Mouse (Mus musculus) heart, embryonic 13.5 days (tissue): ENCODE results near the gene Nav2. TPM values are rescaled to one million over a fixed set of nuclear protein-coding genes. Genes with fewer than 3 reads are reported as not detected.

Experiments used
- ATAC-seq: fragments of 200-750 bp; cut with Nextera tagmentation; 2 replicates; pipeline ENCODE4 v1.8.0; 2017; ENCODE audit warnings: moderate TSS enrichment; ENCODE audit not compliant: insufficient number of reproducible peaks, low FRiP score, low TSS enrichment; ENCODE audit errors: extremely low read depth
- H3K27ac ChIP-seq: fragments of 300-500 bp; sonication (generic); replicated peaks from 2 replicates; pipeline ENCODE4 v1.5.1; 2015; ENCODE audit warnings: moderate library complexity, mild to moderate bottlenecking, inconsistent platforms
- H3K27me3 ChIP-seq: fragments of 300-500 bp; sonication (generic); replicated peaks from 2 replicates; pipeline ENCODE4 v1.6.1; 2015; ENCODE audit warnings: mild to moderate bottlenecking, inconsistent platforms
- H3K36me3 ChIP-seq: fragments of 300-500 bp; sonication (generic); 2 replicates; pipeline ENCODE4 v1.6.1; 2015; ENCODE audit warnings: mild to moderate bottlenecking, inconsistent platforms
- H3K4me1 ChIP-seq: fragments of 300-500 bp; sonication (generic); 2 replicates; pipeline ENCODE4 v1.6.1; 2015; ENCODE audit warnings: inconsistent platforms
- H3K4me2 ChIP-seq: fragments of 300-500 bp; sonication (generic); 2 replicates; pipeline ENCODE4 v1.6.1; 2015; ENCODE audit warnings: inconsistent platforms, mild to moderate bottlenecking, moderate library complexity
- H3K4me3 ChIP-seq: fragments of 300-500 bp; sonication (generic); 2 replicates; pipeline ENCODE4 v1.5.1; 2015; ENCODE audit warnings: moderate library complexity, mild to moderate bottlenecking, inconsistent platforms
- H3K9ac ChIP-seq: fragments of 300-500 bp; sonication (generic); 2 replicates; pipeline ENCODE4 v1.6.1; 2015; ENCODE audit warnings: inconsistent platforms, mild to moderate bottlenecking, moderate library complexity
- H3K9me3 ChIP-seq: fragments of 300-500 bp; sonication (generic); 2 replicates; pipeline ENCODE4 v1.6.1; 2016; ENCODE audit warnings: inconsistent platforms
- WGBS: fragments of 180-500 bp; shearing (Covaris S2); methylation state at CpG from one replicate; pipeline ENCODE4 v1.1.7; 2015; ENCODE audit warnings: mixed read lengths; 5-methylcytosine and 5-hydroxymethylcytosine counted together
- polyA plus RNA-seq: library from polyadenylated mRNA; unstranded; fragments of >200 nt; fragmentation: Nextera tagmentation; extraction: Ambion mirVana; gene quantifications from 2 replicates; pipeline ENCODE4 v1.2.1, GENCODE M21; 2015

Nav2 gene
- polyA plus RNA-seq, 1 experiment from 2014 or later: 25.3 TPM

DNA sequence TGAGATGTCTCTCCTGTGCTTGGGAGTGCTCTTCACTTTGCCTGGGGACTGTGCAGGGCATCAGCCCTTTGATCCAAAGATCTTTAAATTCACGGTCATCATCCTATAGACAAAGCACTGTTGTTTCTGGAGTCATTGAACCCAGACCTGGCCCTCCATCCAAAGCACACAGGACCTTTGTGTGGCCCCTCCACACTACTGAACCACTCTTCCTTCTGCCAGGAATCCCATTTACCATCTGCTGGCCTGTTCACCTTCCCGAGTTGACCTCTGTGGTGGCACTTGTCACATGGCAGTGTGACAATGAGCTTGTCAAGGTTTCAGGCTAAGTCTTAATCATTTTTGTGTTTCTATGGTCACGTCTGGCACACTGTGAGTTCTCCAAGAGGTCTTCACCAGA is 73.3 kb downstream of the Nav2 start:
- ATAC-seq: no peak
- no peak overlapping the region for H3K4me2 ChIP-seq
- H3K9ac ChIP-seq: no peak overlapping the region
- H3K27me3 ChIP-seq: no peaks in the 10 kb centered on the region; the same call in 1 of the 2 replicates
- no peaks in the 10 kb centered on the region for H3K4me1 ChIP-seq
- 58% methylated on average over 3 of the region's 3 CpGs for WGBS
- H3K4me3 ChIP-seq: no peak overlapping the region
- no peaks in the 10 kb centered on the region for H3K36me3 ChIP-seq
- H3K27ac ChIP-seq: no peak overlapping the region
- H3K9me3 ChIP-seq: no peaks in the 10 kb centered on the region

DNA sequence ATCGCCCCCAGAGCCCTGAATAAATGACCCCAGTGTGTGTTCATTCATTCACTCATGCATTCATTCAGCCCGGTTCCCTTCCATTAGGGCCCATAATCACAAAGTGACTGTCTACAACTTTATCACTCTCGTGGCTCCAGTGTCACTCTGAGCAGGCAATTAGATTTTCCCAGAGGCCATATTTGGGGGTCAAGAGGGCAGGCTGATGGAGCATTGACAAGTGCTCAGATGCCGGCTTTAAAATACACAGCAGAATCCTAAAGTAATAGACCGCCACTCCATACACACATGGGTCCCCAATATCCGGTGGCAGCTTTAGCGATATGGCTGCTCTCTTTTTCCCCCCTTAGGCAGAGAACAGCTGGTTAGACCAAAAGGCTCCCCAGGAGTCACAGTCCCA is 74.1 kb downstream of the Nav2 start:
- Histone ChIP-seq H3K4me3 (no peak overlapping the region), H3K4me2 (no peak overlapping the region), H3K9me3 (no peaks in the 10 kb centered on the region), H3K4me1 (no peaks in the 10 kb centered on the region), H3K36me3 (no peaks in the 10 kb centered on the region), H3K27me3 (no peaks in the 10 kb centered on the region; the same call in 1 of the 2 replicates), H3K27ac (no peak overlapping the region), H3K9ac (no peak overlapping the region)
- 80% methylated on average over 7 of the region's 7 CpGs for WGBS
- ATAC-seq: no peak

DNA sequence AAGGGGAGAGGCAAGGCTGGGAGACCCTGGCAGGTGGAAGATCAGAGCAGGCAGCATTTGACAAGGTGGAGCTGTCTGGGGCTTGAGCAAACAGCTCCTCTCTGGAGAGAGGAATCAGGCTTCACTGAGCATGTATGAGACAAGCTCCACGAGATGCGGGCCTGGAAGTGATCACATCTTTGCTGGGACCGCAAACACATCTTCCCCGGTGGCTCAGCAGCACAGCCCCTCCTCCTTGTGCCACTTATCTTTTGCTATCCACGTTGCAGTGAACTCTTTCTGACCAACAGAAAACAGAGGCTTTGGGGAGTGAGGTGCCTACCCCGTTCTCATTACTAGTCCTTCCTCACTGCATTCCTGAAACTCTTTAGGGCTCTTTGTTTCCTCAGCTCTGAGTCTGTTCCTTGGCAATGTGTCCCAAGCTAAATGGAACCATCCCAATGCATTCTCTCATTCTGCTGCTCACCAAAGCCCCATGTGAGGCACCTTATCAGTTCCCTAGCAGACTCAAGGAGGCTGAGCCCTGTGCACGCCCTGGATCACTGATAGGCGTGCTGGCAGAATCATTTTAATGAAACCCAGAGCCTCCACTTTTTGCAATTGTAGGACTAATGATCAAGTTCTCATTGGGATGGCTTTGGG is 83.5 kb downstream of the Nav2 start:
- Histone ChIP-seq H3K27me3 (0 out of 2 replicates have a peak, but pooled peaks cover 8% of the 10 kb centered on the region), H3K4me3 (no peak overlapping the region), H3K36me3 (no peaks in the 10 kb centered on the region), H3K27ac (no peak overlapping the region), H3K4me2 (peak overlapping the region; percentile 38), H3K4me1 (peaks cover 26% of the 10 kb centered on the region), H3K9ac (no peak overlapping the region), H3K9me3 (no peaks in the 10 kb centered on the region)
- no peak for ATAC-seq
- 11% methylated on average over 8 of the region's 8 CpGs for WGBS

DNA sequence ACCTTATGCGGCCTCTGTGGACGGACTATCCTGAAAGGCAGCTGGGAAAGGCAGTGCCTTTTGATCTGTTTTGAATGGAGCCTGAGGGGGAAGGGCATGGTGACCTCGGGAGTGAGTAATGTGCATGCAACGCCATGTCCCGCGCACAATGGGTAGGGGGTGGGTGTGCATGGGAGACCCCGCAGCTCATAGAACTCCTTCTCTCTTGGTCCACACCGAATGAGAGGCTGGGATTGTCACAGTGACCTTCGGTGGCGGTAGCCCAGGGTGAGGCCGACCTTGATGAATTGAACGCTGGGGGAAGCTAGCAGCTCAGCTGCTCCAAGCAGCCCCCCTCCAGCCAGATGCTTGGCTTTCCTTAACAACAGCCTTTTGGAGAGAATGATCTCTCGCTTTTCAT is 86.7 kb downstream of the Nav2 start:
- H3K4me1 ChIP-seq: peaks cover 31% of the 10 kb centered on the region
- no peaks in the 10 kb centered on the region for H3K9me3 ChIP-seq
- H3K9ac ChIP-seq: 0 out of 2 replicates have a peak overlapping the region, but pooled peaks have one; percentile 28
- no peak overlapping the region for H3K4me3 ChIP-seq
- no peak for ATAC-seq
- 27% methylated on average over 13 of the region's 13 CpGs for WGBS
- H3K27ac ChIP-seq: no peak overlapping the region
- 0 out of 2 replicates have a peak, but pooled peaks cover 9% of the 10 kb centered on the region for H3K27me3 ChIP-seq
- H3K36me3 ChIP-seq: no peaks in the 10 kb centered on the region
- H3K4me2 ChIP-seq: peak overlapping the region; percentile 16; the same call in 1 of the 2 replicates

DNA sequence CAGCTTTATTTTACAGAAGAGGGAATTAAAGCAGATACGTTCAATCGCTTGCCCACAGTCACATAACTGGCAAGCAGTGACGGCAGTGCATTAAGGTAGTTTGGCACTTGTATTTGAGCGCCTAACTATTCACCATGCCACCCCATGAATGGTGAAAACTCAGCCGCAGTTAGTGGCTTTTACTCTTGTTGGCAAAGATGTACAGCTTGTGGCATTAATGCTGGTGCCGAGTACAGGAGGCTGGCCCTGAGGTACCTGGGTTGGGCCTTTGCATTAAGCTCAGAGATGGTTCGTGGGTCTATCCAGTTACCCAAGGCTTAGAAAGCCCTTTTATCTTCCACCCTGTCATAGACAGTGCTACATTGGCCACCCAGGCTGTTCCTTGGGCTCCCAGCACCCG is 87.2 kb downstream of the Nav2 start:
- no peaks in the 10 kb centered on the region for H3K9me3 ChIP-seq
- 76% methylated on average over 8 of the region's 8 CpGs for WGBS

DNA sequence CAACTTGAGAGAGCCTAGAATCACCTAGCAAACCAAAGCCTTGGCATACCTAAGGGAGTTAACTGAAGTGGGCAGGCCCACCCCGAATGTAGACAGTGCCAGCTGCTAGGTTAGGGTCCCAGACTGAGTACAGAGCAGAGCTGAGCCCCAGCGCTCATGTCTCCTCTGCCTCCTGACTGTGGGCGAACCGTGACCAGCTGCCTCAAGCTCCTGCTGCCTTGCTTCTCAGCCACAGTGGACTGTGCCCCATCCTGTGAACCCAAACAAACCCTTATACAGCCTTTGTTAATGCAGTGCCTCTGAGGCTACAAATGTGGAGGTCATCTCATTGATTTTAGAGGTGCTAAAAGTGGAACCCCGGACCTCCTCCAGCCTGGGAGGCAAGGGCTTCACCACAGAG is 88.3 kb downstream of the Nav2 start:
- Histone ChIP-seq H3K4me2 (no peak overlapping the region), H3K9me3 (no peaks in the 10 kb centered on the region), H3K4me3 (no peak overlapping the region), H3K4me1 (peaks cover 33% of the 10 kb centered on the region), H3K27me3 (0 out of 2 replicates have a peak, but pooled peaks cover 9% of the 10 kb centered on the region), H3K9ac (no peak overlapping the region), H3K27ac (no peak overlapping the region), H3K36me3 (no peaks in the 10 kb centered on the region)
- no peak for ATAC-seq
- 76% methylated on average over 5 of the region's 5 CpGs for WGBS

More for the DNA sequence above, 87.2 kb downstream of the Nav2 start:
- H3K4me2 ChIP-seq: no peak overlapping the region
- no peaks in the 10 kb centered on the region for H3K36me3 ChIP-seq
- no peak for ATAC-seq
- H3K9ac ChIP-seq: no peak overlapping the region
- H3K4me1 ChIP-seq: peaks cover 30% of the 10 kb centered on the region
- no peak overlapping the region for H3K4me3 ChIP-seq
- H3K27me3 ChIP-seq: 0 out of 2 replicates have a peak, but pooled peaks cover 9% of the 10 kb centered on the region
- no peak overlapping the region for H3K27ac ChIP-seq

DNA sequence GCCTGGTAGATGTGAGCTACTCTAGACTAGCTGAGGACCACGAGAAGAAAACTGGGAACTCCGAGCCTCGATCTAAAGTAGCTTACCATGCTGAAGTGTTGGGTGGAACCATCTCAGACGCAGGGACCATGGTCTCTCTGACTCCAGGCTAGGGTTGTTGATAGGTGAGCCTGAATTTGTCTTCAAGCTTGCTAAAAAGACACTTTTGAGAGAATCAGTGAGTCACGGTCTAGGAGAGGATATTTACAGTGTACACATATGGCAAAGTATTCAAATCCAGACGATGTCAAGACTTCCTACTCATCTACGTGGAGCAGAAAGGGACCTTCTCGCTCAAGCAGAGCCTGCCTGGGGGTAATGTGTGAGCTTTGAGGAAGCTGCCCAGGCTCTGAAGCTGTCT is 89.6 kb downstream of the Nav2 start:
- Histone ChIP-seq H3K4me2 (no peak overlapping the region), H3K36me3 (no peaks in the 10 kb centered on the region), H3K9me3 (no peaks in the 10 kb centered on the region), H3K4me3 (no peak overlapping the region), H3K9ac (no peak overlapping the region), H3K27me3 (0 out of 2 replicates have a peak, but pooled peaks cover 9% of the 10 kb centered on the region), H3K27ac (peak overlapping the region; percentile 20; the same call in 1 of the 2 replicates), H3K4me1 (peaks cover 29% of the 10 kb centered on the region)
- no peak for ATAC-seq
- WGBS: 78% methylated on average over 8 of the region's 8 CpGs

DNA sequence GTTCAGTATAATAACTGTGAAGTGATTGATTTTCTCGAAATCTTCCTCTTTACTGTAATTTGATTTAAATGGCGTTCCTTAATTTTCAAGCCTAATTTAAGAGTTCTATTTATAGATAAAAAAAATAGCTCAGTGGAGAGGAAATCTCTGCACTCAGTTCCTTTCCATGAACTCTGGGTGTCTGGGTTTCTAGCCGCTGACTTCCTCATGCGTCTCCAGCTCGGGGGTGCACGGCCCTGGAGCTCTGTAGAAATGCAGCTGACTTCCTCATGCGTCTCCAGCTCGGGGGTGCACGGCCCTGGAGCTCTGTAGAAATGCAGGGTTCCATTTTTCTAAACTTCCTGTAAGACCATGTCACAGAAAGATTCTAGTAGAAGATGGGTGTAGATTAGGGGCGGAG is 90.1 kb downstream of the Nav2 start:
- Histone ChIP-seq H3K27ac (no peak overlapping the region), H3K4me1 (peaks cover 29% of the 10 kb centered on the region), H3K9ac (no peak overlapping the region), H3K36me3 (no peaks in the 10 kb centered on the region), H3K4me3 (no peak overlapping the region), H3K27me3 (0 out of 2 replicates have a peak, but pooled peaks cover 9% of the 10 kb centered on the region), H3K4me2 (no peak overlapping the region), H3K9me3 (no peaks in the 10 kb centered on the region)
- 54% methylated on average over 10 of the region's 10 CpGs for WGBS
- ATAC-seq: no peak

DNA sequence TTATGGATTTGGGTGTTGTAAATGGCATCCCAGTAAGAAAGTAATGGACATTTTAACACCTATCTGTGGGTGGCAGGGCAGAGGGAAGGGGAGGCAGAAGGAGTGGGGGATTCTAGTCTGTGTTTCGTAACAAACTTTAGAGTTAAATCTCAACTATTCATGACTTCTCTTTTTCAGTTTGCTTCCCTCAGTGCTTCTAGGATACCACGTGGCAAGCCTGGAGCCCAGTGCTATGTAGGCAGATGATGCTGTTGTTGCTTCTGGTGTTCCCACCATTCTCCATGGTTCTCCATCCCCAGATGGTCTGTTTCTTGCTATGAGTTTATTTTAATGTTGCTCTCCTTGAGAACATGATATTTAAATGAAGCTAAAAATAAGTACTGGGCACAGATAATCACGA is 92.3 kb downstream of the Nav2 start:
- no peak overlapping the region for H3K4me2 ChIP-seq
- ATAC-seq: no peak
- no peak overlapping the region for H3K27ac ChIP-seq
- WGBS: 57% methylated on average over 3 of the region's 3 CpGs
- no peaks in the 10 kb centered on the region for H3K9me3 ChIP-seq
- H3K27me3 ChIP-seq: 0 out of 2 replicates have a peak, but pooled peaks cover 5% of the 10 kb centered on the region
- H3K36me3 ChIP-seq: no peaks in the 10 kb centered on the region
- H3K9ac ChIP-seq: no peak overlapping the region
- H3K4me1 ChIP-seq: peaks cover 28% of the 10 kb centered on the region
- no peak overlapping the region for H3K4me3 ChIP-seq

DNA sequence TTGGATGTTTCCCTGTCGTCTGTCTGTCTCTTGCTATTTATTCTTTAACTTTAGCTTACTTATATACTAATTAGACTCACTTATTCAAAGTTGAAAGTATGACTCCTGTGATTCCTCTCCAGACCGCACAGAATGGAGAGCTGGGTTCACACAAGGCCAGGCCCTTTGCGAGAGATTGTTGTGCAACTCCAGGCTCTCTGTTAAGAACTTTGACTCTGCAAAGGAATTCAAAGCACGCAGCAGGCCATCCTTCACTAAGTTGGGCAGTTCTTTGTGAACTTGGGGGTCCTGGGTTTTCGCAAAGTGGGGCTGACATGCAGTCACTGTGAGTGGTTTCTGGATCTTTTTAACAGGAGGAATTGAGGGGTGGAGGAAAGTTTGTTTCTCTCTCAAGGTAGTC is 95.9 kb downstream of the Nav2 start:
- Histone ChIP-seq H3K27ac (no peak overlapping the region), H3K36me3 (no peaks in the 10 kb centered on the region), H3K4me2 (no peak overlapping the region), H3K9ac (no peak overlapping the region), H3K4me1 (peaks cover 28% of the 10 kb centered on the region), H3K4me3 (no peak overlapping the region), H3K9me3 (no peaks in the 10 kb centered on the region), H3K27me3 (no peaks in the 10 kb centered on the region; the same call in 1 of the 2 replicates)
- 33% methylated on average over 5 of the region's 5 CpGs for WGBS
- no peak for ATAC-seq

DNA sequence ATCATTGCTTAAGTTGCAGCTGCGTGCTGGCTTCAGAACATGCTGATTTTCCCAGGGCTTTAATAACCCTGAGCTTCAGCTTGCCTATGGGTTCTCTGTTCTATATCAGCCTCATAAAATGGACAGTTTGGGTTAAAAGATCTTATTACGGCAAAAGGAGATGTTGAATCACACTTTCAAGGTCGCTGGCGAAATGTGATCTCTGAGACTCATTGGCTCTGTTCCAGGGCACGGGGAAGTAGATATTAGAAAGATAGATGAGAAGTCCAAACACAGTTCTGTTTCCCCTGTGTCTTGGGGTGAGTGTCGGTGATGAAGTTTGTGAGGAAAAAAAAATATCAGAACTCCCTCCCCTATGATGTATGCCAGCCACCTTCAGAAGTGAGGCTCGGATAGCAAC is 98.4 kb downstream of the Nav2 start:
- 52% methylated on average over 7 of the region's 7 CpGs for WGBS
- Histone ChIP-seq H3K27ac (no peak overlapping the region), H3K27me3 (no peaks in the 10 kb centered on the region; the same call in 1 of the 2 replicates), H3K36me3 (no peaks in the 10 kb centered on the region), H3K9me3 (no peaks in the 10 kb centered on the region), H3K4me1 (peaks cover 21% of the 10 kb centered on the region), H3K4me2 (no peak overlapping the region), H3K4me3 (no peak overlapping the region), H3K9ac (no peak overlapping the region)
- ATAC-seq: no peak

DNA sequence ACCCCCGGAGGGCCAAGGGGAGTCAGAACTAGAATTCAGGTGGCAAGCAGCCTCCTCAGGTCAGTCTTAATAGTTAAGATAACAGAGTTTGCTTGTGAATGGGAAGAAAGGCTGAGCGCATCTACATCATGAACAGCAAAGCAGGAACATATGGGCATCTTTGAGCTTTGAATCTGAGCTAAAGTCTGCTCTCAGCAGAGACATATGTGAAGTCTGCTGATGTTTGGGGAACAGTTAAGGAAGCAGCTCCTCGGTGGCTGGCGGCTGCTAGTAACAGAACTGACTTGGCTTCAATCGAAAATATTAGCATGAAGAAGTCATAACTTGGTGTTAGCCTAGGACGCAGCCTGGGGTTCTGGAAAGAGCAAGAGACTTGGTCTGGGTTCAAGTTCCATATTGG is 102.2 kb downstream of the Nav2 start:
- H3K27ac ChIP-seq: no peak overlapping the region
- no peaks in the 10 kb centered on the region; the same call in 1 of the 2 replicates for H3K27me3 ChIP-seq
- no peak for ATAC-seq
- no peak overlapping the region for H3K4me3 ChIP-seq
- H3K4me1 ChIP-seq: peaks cover 14% of the 10 kb centered on the region
- H3K9me3 ChIP-seq: no peaks in the 10 kb centered on the region
- no peak overlapping the region for H3K9ac ChIP-seq
- H3K36me3 ChIP-seq: no peaks in the 10 kb centered on the region
- H3K4me2 ChIP-seq: no peak overlapping the region
- 89% methylated on average over 6 of the region's 6 CpGs for whole genome bisulfite sequencing
